Mouse (Mus musculus): ENCODE results near the gene Tekt3.

DNA sequence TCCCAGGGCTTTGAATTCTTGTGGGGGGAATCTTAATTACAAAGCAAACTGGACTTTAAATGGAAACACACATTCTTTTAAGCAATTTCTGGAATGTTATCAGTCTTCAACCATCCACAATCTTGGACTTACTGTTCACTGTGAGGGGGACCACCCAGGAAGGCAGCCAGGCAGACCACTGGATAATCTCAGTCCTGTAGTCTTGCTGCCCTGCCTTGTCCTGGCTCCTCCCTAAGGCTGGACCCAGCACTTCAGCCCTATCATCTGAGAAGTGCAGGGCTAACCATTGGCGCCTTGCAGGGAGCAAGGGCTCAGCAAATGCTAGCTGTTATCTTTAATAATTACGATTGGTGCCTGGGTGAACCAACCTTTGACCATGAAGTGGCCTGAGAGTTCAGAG lies 37.3 kb upstream of the Tekt3 start:
- TF ChIP-seq CTCF (IDR thresholded peaks at IDR 0.05 in 2 of 3, conservative IDR thresholded peaks at IDR 0.05 in 1 of 3; ENCODE audit: control insufficient read depth in 1 of 3, insufficient read depth in 1 of 3, low read depth in 2 of 3, low read length in 3 of 3, poor library complexity in 1 of 3, severe bottlenecking in 1 of 3) (no peak), ETS1 (IDR thresholded peaks at IDR 0.05; ENCODE audit: low read depth, low read length) (no peak), EP300 (IDR thresholded peaks at IDR 0.05; ENCODE audit: low read depth in 1 of 2, low read length in 2 of 2) (no peak), SMC3 (IDR thresholded peaks at IDR 0.05; ENCODE audit: low read depth, low read length) (no peak), NELFE (IDR thresholded peaks at IDR 0.05; ENCODE audit: low read depth, low read length) (no peak), POLR2A (IDR thresholded peaks at IDR 0.05; ENCODE audit: control insufficient read depth in 1 of 2, insufficient read depth in 1 of 2, low read depth in 1 of 2, low read length in 2 of 2, poor library complexity in 1 of 2) (no peak)

All from MEL (cell line).